In genomic region chr11:51584057-51584430, GRCm38 (mm10) we compare ENCODE assay signal across 8 mouse cellular contexts. TPM values are rescaled to one million over a fixed set of nuclear protein-coding genes. Genes with fewer than 3 reads are reported as not detected.
DNase-seq lines count a peak whose midpoint lies in the region; ATAC-seq and TF ChIP-seq lines count a peak whose summit lies in the region.

No protein-coding gene starts in this region.

- H3K9ac ChIP-seq in kidney, postnatal 0 days (ENCODE audit: low read depth, low read length): peak overlapping the region; percentile 73
- peak overlapping the region; percentile 58 for H3K9ac ChIP-seq in intestine, postnatal 0 days (ENCODE audit: low read depth, low read length)
- peak overlapping the region; percentile 83 for H3K9ac ChIP-seq in neural tube, embryonic 12.5 days

- H3K36me3 ChIP-seq in kidney, postnatal 0 days (ENCODE audit: insufficient read depth, low read length): peaks cover 16% of the 10 kb centered on the region; the same call in 1 of the 2 replicates
- H3K36me3 ChIP-seq in G1E (replicated peaks): peaks cover 37% of the 10 kb centered on the region
- peaks cover 37% of the 10 kb centered on the region for H3K36me3 ChIP-seq in erythroblast, embryonic 14.5 days (ENCODE audit: control insufficient read depth)
- H3K36me3 ChIP-seq in intestine, postnatal 0 days (ENCODE audit: control insufficient read depth, insufficient read depth): peaks cover 19% of the 10 kb centered on the region
- peaks cover 25% of the 10 kb centered on the region for H3K36me3 ChIP-seq in neural tube, embryonic 12.5 days

- H3K4me2 ChIP-seq in kidney, postnatal 0 days (ENCODE audit: low read length): peak overlapping the region; percentile 84
- peak overlapping the region; percentile 88 for H3K4me2 ChIP-seq in intestine, postnatal 0 days (replicated peaks; ENCODE audit: low read depth)
- H3K4me2 ChIP-seq in neural tube, embryonic 12.5 days (replicated peaks): peak overlapping the region; percentile 84

- no peak for TF ChIP-seq CTCF in kidney, postnatal 0 days (IDR thresholded peaks at IDR 0.05; ENCODE audit: low read depth)
- no peak for TF ChIP-seq CTCF in G1E (IDR thresholded peaks at IDR 0.05; ENCODE audit: low read depth, low read length)
- TF ChIP-seq CTCF in intestine, postnatal 0 days (IDR thresholded peaks at IDR 0.05; ENCODE audit: low read depth): no peak

- ATAC-seq in kidney, postnatal 0 days (replicated peaks; ENCODE audit: low FRiP score, low read depth): peak; percentile 5
- peak; percentile 9; the same call in 1 of the 2 replicates for ATAC-seq in G1E (ENCODE audit: extremely low read depth, insufficient number of reproducible peaks, low FRiP score, poor library complexity, severe bottlenecking)
- ATAC-seq in intestine, postnatal 0 days: peak; percentile 16
- ATAC-seq in neural tube, embryonic 12.5 days (ENCODE audit: low FRiP score, low read depth): peak; percentile 13

- H3K27ac ChIP-seq in kidney, postnatal 0 days: peak overlapping the region; percentile 96
- peak overlapping the region; percentile 94 for H3K27ac ChIP-seq in intestine, postnatal 0 days (ENCODE audit: low read depth, low read length)
- peak overlapping the region; percentile 75 for H3K27ac ChIP-seq in neural tube, embryonic 12.5 days

- 13% methylated on average over 9 of the region's 9 CpGs for WGBS in kidney, postnatal 0 days
- WGBS in intestine, postnatal 0 days: 11% methylated on average over 9 of the region's 9 CpGs
- WGBS in neural tube, embryonic 12.5 days: 22% methylated on average over 9 of the region's 9 CpGs

- H3K4me1 ChIP-seq in kidney, postnatal 0 days (replicated peaks; ENCODE audit: insufficient read depth, low read length): peaks cover 11% of the 10 kb centered on the region; the same call in 1 of the 2 replicates
- H3K4me1 ChIP-seq in G1E (ENCODE audit: insufficient read depth, low read depth, low read length): peaks cover 60% of the 10 kb centered on the region
- peaks cover 49% of the 10 kb centered on the region for H3K4me1 ChIP-seq in erythroblast, embryonic 14.5 days (ENCODE audit: control insufficient read depth)
- peaks cover 5% of the 10 kb centered on the region; the same call in 1 of the 2 replicates for H3K4me1 ChIP-seq in intestine, postnatal 0 days (replicated peaks; ENCODE audit: control insufficient read depth, insufficient read depth, low read length)
- peaks cover 26% of the 10 kb centered on the region for H3K4me1 ChIP-seq in neural tube, embryonic 12.5 days

- no peaks in the 10 kb centered on the region for H3K9me3 ChIP-seq in kidney, postnatal 0 days (replicated peaks; ENCODE audit: low read length)
- no peaks in the 10 kb centered on the region for H3K9me3 ChIP-seq in G1E (replicated peaks)
- H3K9me3 ChIP-seq in erythroblast, embryonic 14.5 days (ENCODE audit: control insufficient read depth, low read length): no peaks in the 10 kb centered on the region
- H3K9me3 ChIP-seq in intestine, postnatal 0 days (ENCODE audit: control insufficient read depth): no peaks in the 10 kb centered on the region
- no peaks in the 10 kb centered on the region for H3K9me3 ChIP-seq in neural tube, embryonic 12.5 days

- no peak for DNase-seq in kidney, postnatal 0 days (ENCODE audit: low spot score)
- DNase-seq in kidney, adult 18-20 months: no peak
- DNase-seq in G1E (ENCODE audit: low spot score): no peak
- no peak for DNase-seq in cerebellum, postnatal 36 days
- no peak for DNase-seq in cerebellum, adult 9-10 months

- H3K4me3 ChIP-seq in kidney, postnatal 0 days (replicated peaks; ENCODE audit: low read depth, low read length): peak overlapping the region; percentile 65
- peak overlapping the region; percentile 86 for H3K4me3 ChIP-seq in G1E (ENCODE audit: low read depth, low read length)
- peak overlapping the region; percentile 82 for H3K4me3 ChIP-seq in erythroblast, embryonic 14.5 days (replicated peaks)
- peak overlapping the region; percentile 78 for H3K4me3 ChIP-seq in intestine, postnatal 0 days (ENCODE audit: low read depth, low read length)
- peak overlapping the region; percentile 65 for H3K4me3 ChIP-seq in neural tube, embryonic 12.5 days

- no peaks in the 10 kb centered on the region for H3K27me3 ChIP-seq in kidney, postnatal 0 days (ENCODE audit: insufficient read depth, low read length)
- no peaks in the 10 kb centered on the region for H3K27me3 ChIP-seq in G1E (ENCODE audit: insufficient read depth, low read length)
- H3K27me3 ChIP-seq in erythroblast, embryonic 14.5 days (ENCODE audit: control insufficient read depth): no peaks in the 10 kb centered on the region
- no peaks in the 10 kb centered on the region for H3K27me3 ChIP-seq in intestine, postnatal 0 days (replicated peaks; ENCODE audit: control insufficient read depth, insufficient read depth, low read length)
- H3K27me3 ChIP-seq in neural tube, embryonic 12.5 days (replicated peaks): no peaks in the 10 kb centered on the region

RNA-seq across cellular contexts. Expression of gene Phykpl, which starts 0.5 kb away (rescaled TPM):
- polyA plus RNA-seq in kidney, postnatal 0 days (2015; fragmentation: Nextera tagmentation; extraction: Ambion mirVana): 24.6 and 26.1 TPM in 2 replicates
- total RNA-seq in G1E (2014; fragmentation: Nextera tagmentation) (49.2 and 52.0 TPM in 2 replicates), G1E (2017) (46.9 and 49.3 TPM in 2 replicates)
- 11.0 and 12.6 TPM in 2 replicates for polyA plus RNA-seq in G1E (2012)
- 0.62 and 0.69 TPM in 2 replicates for polyA plus RNA-seq in erythroblast, embryonic 14.5 days (2012)
- 22.7 and 24.2 TPM in 2 replicates for polyA plus RNA-seq in intestine, postnatal 0 days (2015; fragmentation: Nextera tagmentation; extraction: Ambion mirVana)
- polyA plus RNA-seq in neural tube, embryonic 12.5 days (2016; fragmentation: Nextera tagmentation; extraction: Ambion mirVana): 14.4 and 16.1 TPM in 2 replicates

RNA-seq across cellular contexts. Expression of gene Hnrnpab, which starts 22.6 kb away (rescaled TPM):
- polyA plus RNA-seq in kidney, postnatal 0 days (2015; fragmentation: Nextera tagmentation; extraction: Ambion mirVana): 293 and 336 TPM in 2 replicates
- 504 and 536 TPM in 2 replicates for total RNA-seq in G1E (2014; fragmentation: Nextera tagmentation)
- total RNA-seq in G1E (2017): 669 and 683 TPM in 2 replicates
- 1,141 and 1,394 TPM in 2 replicates for polyA plus RNA-seq in G1E (2012)
- polyA plus RNA-seq in erythroblast, embryonic 14.5 days (2012): 59.0 and 82.9 TPM in 2 replicates
- polyA plus RNA-seq in intestine, postnatal 0 days (2015; fragmentation: Nextera tagmentation; extraction: Ambion mirVana): 181 and 191 TPM in 2 replicates
- polyA plus RNA-seq in neural tube, embryonic 12.5 days (2016; fragmentation: Nextera tagmentation; extraction: Ambion mirVana): 734 and 808 TPM in 2 replicates

RNA-seq across cellular contexts. Expression of gene Nhp2, which starts 35.5 kb away (rescaled TPM):
- polyA plus RNA-seq in kidney, postnatal 0 days (2015; fragmentation: Nextera tagmentation; extraction: Ambion mirVana): 134 and 136 TPM in 2 replicates
- total RNA-seq in G1E (2014; fragmentation: Nextera tagmentation) (73.2 and 91.1 TPM in 2 replicates), G1E (2017) (136 and 139 TPM in 2 replicates)
- 202 and 235 TPM in 2 replicates for polyA plus RNA-seq in G1E (2012)
- polyA plus RNA-seq in erythroblast, embryonic 14.5 days (2012): 7.4 and 8.9 TPM in 2 replicates
- 98.2 and 101 TPM in 2 replicates for polyA plus RNA-seq in intestine, postnatal 0 days (2015; fragmentation: Nextera tagmentation; extraction: Ambion mirVana)
- polyA plus RNA-seq in neural tube, embryonic 12.5 days (2016; fragmentation: Nextera tagmentation; extraction: Ambion mirVana): 121 and 122 TPM in 2 replicates

RNA-seq across cellular contexts. Expression of gene Rmnd5b, which starts 51.7 kb away (rescaled TPM):
- 40.8 and 42.5 TPM in 2 replicates for polyA plus RNA-seq in kidney, postnatal 0 days (2015; fragmentation: Nextera tagmentation; extraction: Ambion mirVana)
- 27.6 and 35.8 TPM in 2 replicates for total RNA-seq in G1E (2014; fragmentation: Nextera tagmentation)
- 26.8 and 28.0 TPM in 2 replicates for total RNA-seq in G1E (2017)
- 15.7 and 18.4 TPM in 2 replicates for polyA plus RNA-seq in G1E (2012)
- polyA plus RNA-seq in erythroblast, embryonic 14.5 days (2012): 1.4 and 1.5 TPM in 2 replicates
- polyA plus RNA-seq in intestine, postnatal 0 days (2015; fragmentation: Nextera tagmentation; extraction: Ambion mirVana): 32.4 and 34.2 TPM in 2 replicates
- polyA plus RNA-seq in neural tube, embryonic 12.5 days (2016; fragmentation: Nextera tagmentation; extraction: Ambion mirVana): 57.6 and 57.7 TPM in 2 replicates

Comparison
In these comparisons a context has a peak if more than half of its experiments do, and no peak if none do; other contexts are left out.
1. RNA of gene Nhp2, which starts 35.5 kb away (polyA plus RNA-seq): 202 to 235 TPM in G1E, 134 to 136 TPM in kidney, postnatal 0 days, 121 to 122 TPM in neural tube, embryonic 12.5 days and 98.2 to 101 TPM in intestine, postnatal 0 days; 7.4 to 8.9 TPM in erythroblast, embryonic 14.5 days; every median in the first group is over 10 times any median in the second.
2. Peak in every context shown above with its lines, with median percentiles within 50 percentile points of each other: ATAC-seq, H3K27ac ChIP-seq, H3K4me2 ChIP-seq, H3K4me3 ChIP-seq and H3K9ac ChIP-seq.